Mouse (Mus musculus) testis, adult 2 months (tissue): ENCODE measurements at regions not wholly inside any gene's neighbourhood (a gene's known extent, or its start where the extent isn't known, plus 50 kb on each side); places are given as distances from the start of the nearest gene placed in this dataset.

Experiments used
- H3K27ac ChIP-seq: fragments of 200-500 bp; 2 replicates; pipeline ENCODE4 v1.5.1; 2012; ENCODE audit warnings: low read depth, low read length; ENCODE audit not compliant: control insufficient read depth, insufficient read depth
- H3K27me3 ChIP-seq: fragments of 200-500 bp; 2 replicates; pipeline ENCODE4 v1.6.1; 2012; ENCODE audit warnings: mild to moderate bottlenecking, low read length, moderate library complexity; ENCODE audit not compliant: control insufficient read depth, insufficient read depth
- H3K36me3 ChIP-seq: fragments of 200-500 bp; 2 replicates; pipeline ENCODE4 v1.6.1; 2012; ENCODE audit warnings: mild to moderate bottlenecking, low read length; ENCODE audit not compliant: control insufficient read depth, insufficient read depth
- H3K4me1 ChIP-seq: fragments of 200-500 bp; 2 replicates; pipeline ENCODE4 v1.6.1; 2012; ENCODE audit warnings: low read length; ENCODE audit not compliant: control insufficient read depth, insufficient read depth
- H3K4me3 ChIP-seq: fragments of 200-500 bp; 2 replicates; pipeline ENCODE4 v1.5.1; 2012; ENCODE audit warnings: low read depth, mild to moderate bottlenecking, low read length, moderate library complexity, mixed read lengths; ENCODE audit not compliant: control insufficient read depth
- CTCF ChIP-seq: fragments of 200-500 bp; IDR thresholded peaks from 2 replicates; pipeline ENCODE4 v1.5.1; 2012; ENCODE audit warnings: low read depth, mild to moderate bottlenecking, inconsistent platforms, low read length, moderate library complexity; ENCODE audit not compliant: control insufficient read depth, insufficient read depth, insufficient replicate concordance
- POLR2A ChIP-seq: fragments of 200-500 bp; IDR thresholded peaks from 2 replicates; pipeline ENCODE4 v1.6.1; 2012; ENCODE audit warnings: low read depth, mild to moderate bottlenecking, inconsistent platforms, low read length, moderate library complexity; ENCODE audit not compliant: control insufficient read depth

- TF ChIP-seq CTCF (no peak), POLR2A (no peak)
- H3K36me3 ChIP-seq: no peaks in the 10 kb centered on the region
- H3K27ac ChIP-seq: no peak overlapping the region
- H3K27me3 ChIP-seq: no peaks in the 10 kb centered on the region
- H3K4me3 ChIP-seq: no peak overlapping the region
- no peaks in the 10 kb centered on the region for H3K4me1 ChIP-seq
Observed at GRCm38 (mm10) chr14:46616030-46616429, 144.3 kb upstream of the Cdkn3 start.

GRCm38 (mm10) chr14:46614936-46615335 lies 145.4 kb upstream of the Cdkn3 start:
- Histone ChIP-seq H3K4me1 (no peaks in the 10 kb centered on the region), H3K27ac (no peak overlapping the region), H3K36me3 (no peaks in the 10 kb centered on the region), H3K4me3 (no peak overlapping the region), H3K27me3 (no peaks in the 10 kb centered on the region)
- TF ChIP-seq CTCF (no peak), POLR2A (no peak)

DNA sequence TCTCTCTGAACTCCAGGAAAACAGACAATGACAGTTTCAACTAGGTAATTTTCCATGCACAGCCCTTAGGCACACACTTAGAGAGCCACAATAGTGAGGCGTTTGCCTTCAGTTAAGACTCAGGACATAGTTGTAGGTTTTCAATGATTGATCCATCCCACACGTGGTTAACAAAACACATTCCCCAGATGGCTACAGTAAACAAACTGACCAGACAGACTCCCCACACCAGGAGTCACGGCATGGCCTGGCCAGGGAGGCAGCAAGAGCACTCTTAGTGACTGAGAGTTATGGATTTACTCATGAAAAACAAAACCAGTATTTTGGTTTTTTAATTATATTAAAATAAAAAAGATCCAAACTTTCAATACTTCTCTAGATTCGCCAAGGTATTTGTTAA lies 146.6 kb upstream of the Cdkn3 start:
- H3K36me3 ChIP-seq: no peaks in the 10 kb centered on the region
- H3K4me3 ChIP-seq: no peak overlapping the region
- TF ChIP-seq CTCF: no peak
- no peak for TF ChIP-seq POLR2A
- H3K4me1 ChIP-seq: no peaks in the 10 kb centered on the region
- H3K27ac ChIP-seq: no peak overlapping the region
- no peaks in the 10 kb centered on the region for H3K27me3 ChIP-seq

DNA sequence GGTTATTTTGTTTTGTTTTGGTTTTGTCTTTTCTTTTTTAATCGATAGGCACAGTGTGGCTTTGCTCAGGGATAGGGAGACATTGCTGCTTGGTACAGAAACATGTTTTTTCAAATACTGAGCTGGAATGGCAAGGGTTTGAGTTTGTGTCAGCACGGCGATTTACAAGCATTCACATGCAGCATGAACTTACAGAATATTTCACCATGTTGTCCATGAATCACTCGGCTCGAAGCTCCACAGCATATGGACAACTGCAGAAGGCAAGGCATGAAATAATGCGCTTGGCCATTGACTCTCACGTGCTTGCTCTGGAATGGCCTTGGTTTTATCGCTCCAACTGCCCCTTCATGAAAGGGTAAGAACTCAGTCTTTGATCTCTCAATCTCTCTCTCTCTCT lies 147.1 kb upstream of the Cdkn3 start:
- no peaks in the 10 kb centered on the region for H3K4me1 ChIP-seq
- H3K4me3 ChIP-seq: no peak overlapping the region
- TF ChIP-seq POLR2A (no peak), CTCF (no peak)
- H3K27me3 ChIP-seq: no peaks in the 10 kb centered on the region
- no peak overlapping the region for H3K27ac ChIP-seq
- H3K36me3 ChIP-seq: no peaks in the 10 kb centered on the region

DNA sequence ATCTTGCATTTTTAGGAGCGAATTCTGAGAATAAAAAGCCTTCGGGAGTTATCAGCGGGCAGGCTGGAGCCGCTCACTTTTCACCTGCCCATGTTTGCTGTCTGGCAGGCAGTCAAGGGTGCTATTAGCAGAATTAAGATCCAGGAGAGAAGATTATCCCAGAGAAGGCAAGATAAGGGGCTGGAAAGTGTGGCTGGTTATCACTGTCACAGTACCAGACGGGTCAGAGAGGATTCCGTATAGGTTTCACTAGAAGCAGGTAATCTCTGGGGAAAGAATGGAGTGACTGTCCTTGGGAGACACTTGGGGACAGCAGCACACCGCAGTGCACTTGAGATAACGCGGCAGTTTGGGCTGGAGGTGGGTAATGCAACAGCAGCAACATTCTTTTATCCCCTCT lies 147.8 kb upstream of the Cdkn3 start:
- Histone ChIP-seq H3K27me3 (no peaks in the 10 kb centered on the region), H3K27ac (no peak overlapping the region), H3K4me3 (no peak overlapping the region), H3K36me3 (no peaks in the 10 kb centered on the region), H3K4me1 (no peaks in the 10 kb centered on the region)
- TF ChIP-seq POLR2A (no peak), CTCF (no peak)

DNA sequence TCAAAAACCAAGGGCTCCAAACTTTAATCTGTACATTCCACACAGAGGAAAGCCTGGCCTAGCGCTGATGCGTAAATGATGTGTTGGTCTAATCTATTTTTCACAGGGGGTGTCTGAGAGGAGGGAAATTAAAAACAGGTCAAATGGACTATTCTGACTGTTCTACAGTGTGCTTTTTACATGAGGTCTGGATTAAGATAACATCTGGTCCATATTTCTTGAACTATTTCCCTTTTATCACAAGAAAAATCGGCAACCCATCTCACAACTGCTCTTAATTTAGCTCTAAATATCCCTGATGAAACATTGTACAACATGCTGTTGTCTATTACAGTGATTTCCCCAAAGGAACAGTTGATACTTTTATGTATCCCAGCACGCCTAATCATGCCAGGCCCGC lies 149.4 kb upstream of the Cdkn3 start:
- H3K4me1 ChIP-seq: no peaks in the 10 kb centered on the region
- no peak overlapping the region for H3K27ac ChIP-seq
- no peaks in the 10 kb centered on the region for H3K36me3 ChIP-seq
- no peak for TF ChIP-seq POLR2A
- TF ChIP-seq CTCF: no peak
- H3K27me3 ChIP-seq: no peaks in the 10 kb centered on the region
- H3K4me3 ChIP-seq: no peak overlapping the region

DNA sequence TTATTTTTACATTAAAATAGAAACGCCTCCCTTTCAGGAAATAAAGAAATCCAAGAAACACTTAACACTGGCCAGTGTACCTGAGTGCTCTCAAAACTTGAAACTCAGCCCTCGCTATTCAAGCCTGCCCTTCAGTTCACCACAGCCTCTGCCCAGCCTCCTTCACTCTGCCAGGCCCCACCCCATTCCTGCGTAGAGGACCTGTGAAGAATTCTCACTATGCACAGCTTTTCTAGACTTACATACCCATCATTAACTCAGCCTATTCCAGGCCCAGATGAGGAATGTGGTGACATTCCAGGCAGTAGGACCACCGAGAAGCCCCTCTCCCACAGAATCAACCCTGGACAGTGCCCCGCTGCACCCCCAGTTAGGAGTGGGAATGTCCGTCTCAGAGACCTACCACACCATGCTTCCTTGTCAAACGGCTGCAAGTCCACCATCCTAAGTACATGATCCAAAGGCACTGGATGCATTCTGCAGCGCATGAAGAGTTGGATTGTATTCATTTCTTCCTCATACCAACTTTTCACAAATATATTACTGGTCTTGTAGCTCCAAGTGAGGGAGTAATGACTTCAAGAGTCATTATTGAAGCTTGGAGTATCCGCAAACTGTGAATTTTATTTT lies 150.0 kb upstream of the Cdkn3 start:
- TF ChIP-seq CTCF: no peak
- TF ChIP-seq POLR2A: no peak
- no peaks in the 10 kb centered on the region for H3K4me1 ChIP-seq
- H3K27ac ChIP-seq: no peak overlapping the region
- no peaks in the 10 kb centered on the region for H3K27me3 ChIP-seq
- H3K4me3 ChIP-seq: no peak overlapping the region
- no peaks in the 10 kb centered on the region for H3K36me3 ChIP-seq

DNA sequence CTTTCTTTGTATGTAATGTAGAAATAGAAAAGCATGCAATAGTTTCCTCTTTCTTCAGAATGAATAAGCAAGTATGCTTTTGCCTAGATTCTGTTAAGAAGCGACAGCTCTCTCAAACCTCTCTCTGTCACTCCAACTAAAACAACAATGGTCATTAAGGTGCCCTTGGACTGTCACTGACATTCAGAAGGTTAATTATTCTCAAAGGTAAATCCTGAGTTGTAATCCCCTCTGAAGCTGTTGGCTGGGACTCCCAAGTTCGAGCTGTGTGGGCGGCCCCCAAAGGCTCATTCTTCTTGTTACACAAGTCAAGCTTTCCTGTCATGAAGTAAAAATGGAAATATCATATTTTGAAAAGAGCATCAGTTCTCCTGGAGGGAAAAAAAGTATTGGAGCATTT lies 153.6 kb upstream of the Cdkn3 start:
- H3K27ac ChIP-seq: no peak overlapping the region
- no peak overlapping the region for H3K4me3 ChIP-seq
- no peaks in the 10 kb centered on the region for H3K27me3 ChIP-seq
- peaks cover 2% of the 10 kb centered on the region; the same call in 1 of the 2 replicates for H3K4me1 ChIP-seq
- TF ChIP-seq POLR2A: no peak
- no peak for TF ChIP-seq CTCF
- H3K36me3 ChIP-seq: no peaks in the 10 kb centered on the region
